Mouse (Mus musculus) embryonic fibroblast, embryonic 13.5 days (primary cell): Measurements from ENCODE around the gene Gys2.

Source experiments
- CTCF ChIP-seq: IDR thresholded peaks from 2 replicates; pipeline ENCODE4 v1.5.1; 2011; ENCODE audit warnings: mild to moderate bottlenecking, control low read depth, low read length, moderate library complexity, borderline replicate concordance; ENCODE audit not compliant: insufficient read depth
- POLR2A ChIP-seq: IDR thresholded peaks from 2 replicates; pipeline ENCODE4 v1.6.1; 2011; ENCODE audit warnings: low read depth, mild to moderate bottlenecking, control low read depth, low read length, moderate library complexity

DNA sequence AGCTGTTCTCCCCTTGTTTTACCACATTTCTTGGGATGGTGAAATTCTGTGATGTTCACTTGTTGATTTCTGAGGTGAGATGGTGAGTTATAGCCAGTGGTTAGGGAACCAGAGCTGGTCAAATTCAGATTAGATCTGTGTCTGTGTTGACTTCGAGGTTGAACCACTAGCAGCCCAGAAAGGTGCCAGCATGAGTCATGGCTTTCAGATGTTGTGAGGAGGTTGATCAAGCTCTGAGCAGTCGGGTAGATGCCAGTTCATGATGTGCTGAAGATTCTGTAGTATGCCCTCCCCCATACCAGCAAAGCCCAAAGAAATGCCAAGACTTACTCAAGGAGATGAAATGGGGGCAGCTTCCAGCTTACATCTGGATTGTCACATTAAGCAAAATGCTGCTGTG is 83.8 kb downstream of the Gys2 start:
- no peak for TF ChIP-seq POLR2A
- TF ChIP-seq CTCF, result no peak
